Mouse (Mus musculus): Measurements from ENCODE around the gene Prkca.

DNA sequence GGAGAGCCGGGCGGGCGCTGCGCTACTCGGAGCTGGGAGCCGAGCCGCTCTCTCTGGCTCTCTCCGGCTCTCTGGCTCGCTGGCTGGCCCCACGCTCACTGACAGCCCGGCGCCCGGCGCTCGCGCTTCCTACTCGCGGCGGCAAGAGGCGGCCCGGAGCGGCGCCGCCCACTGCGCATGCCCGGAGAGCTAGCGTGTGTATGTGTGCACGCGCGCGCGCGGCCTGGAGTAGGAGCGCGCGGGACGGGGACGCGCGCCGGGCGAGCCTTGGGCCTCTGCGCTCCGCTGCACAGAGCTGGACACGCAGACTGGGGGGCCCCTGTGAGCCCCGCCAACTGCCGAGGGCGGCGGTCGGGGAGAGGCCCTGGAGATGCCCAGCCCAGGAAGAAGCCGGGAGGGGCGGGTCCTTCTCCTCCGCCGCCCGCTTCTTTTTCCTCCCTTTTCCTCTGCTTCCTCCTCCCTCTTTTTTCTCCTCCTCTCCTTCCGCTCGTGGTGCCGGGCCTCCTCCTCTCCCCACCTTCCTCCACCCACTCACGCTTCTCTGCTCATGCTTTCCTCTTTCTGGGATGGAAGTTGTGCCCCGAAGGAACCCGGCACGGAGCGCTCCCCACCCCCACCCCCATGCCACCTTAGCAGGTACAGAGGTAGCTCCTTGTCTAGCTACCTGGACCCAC lies at the start of gene Prkca:
- no peak for TF ChIP-seq CTCF (IDR thresholded peaks at IDR 0.05; ENCODE audit: low read depth)
- TF ChIP-seq EP300 (IDR thresholded peaks at IDR 0.05; ENCODE audit: low read depth): no peak
